Mouse (Mus musculus): ENCODE measurements around the gene Zfp747. TPM values are rescaled to one million over a fixed set of nuclear protein-coding genes. Genes with fewer than 3 reads are reported as not detected.
A peak's percentile ranks its signal among the peaks of the same experiment; 100 is the strongest.
"Not testable (repeated sequence)": the region's sequence is repeated elsewhere in the genome, so short reads cannot be mapped to it uniquely, and the experiment has no call there.

Gene Zfp747
- polyA plus RNA-seq, 1 experiment from 2014 or later = 9.4 TPM

- Histone ChIP-seq H3K9me3 (ENCODE audit: control insufficient read depth, low read depth, low read length) (no peaks in the 10 kb centered on the region), H3K4me1 (ENCODE audit: control insufficient read depth, insufficient read depth, low read length) (peaks cover 12% of the 10 kb centered on the region), H3K27me3 (ENCODE audit: control insufficient read depth, insufficient read depth, low read length) (no peaks in the 10 kb centered on the region), H3K36me3 (ENCODE audit: control insufficient read depth, insufficient read depth, low read length) (peaks cover 13% of the 10 kb centered on the region; the same call in 1 of the 2 replicates), H3K27ac (ENCODE audit: low read length) (peak within 1 kb of the TSS; percentile 94), H3K4me3 (ENCODE audit: low read depth, low read length) (peak within 1 kb of the TSS; percentile 78), H3K9ac (replicated peaks; ENCODE audit: low read depth, low read length) (peak within 1 kb of the TSS; percentile 90), H3K4me2 (replicated peaks; ENCODE audit: low read depth, low read length) (peak within 1 kb of the TSS; percentile 64)
- ATAC-seq (ENCODE audit: insufficient number of reproducible peaks, insufficient read depth, low FRiP score, low read depth) = peak; percentile 87
- WGBS = under 1% methylated on average over 71 of the region's 76 CpGs
Measured at GRCm38 (mm10) chr7:127345512-127346325, 30.1 kb downstream of the Zfp747 start, which contains the start of gene Zfp768. Gene Zfp768, minus strand, starts transcription at chr7:127345589.

GRCm38 (mm10) chr7:127345092-127345491, 30.8 kb downstream of the Zfp747 start:
- peak; percentile 39 for ATAC-seq (ENCODE audit: insufficient number of reproducible peaks, insufficient read depth, low FRiP score, low read depth)
- WGBS = 1% methylated on average over 42 of the region's 42 CpGs
- peak overlapping the region; percentile 78 for H3K4me3 ChIP-seq (ENCODE audit: low read depth, low read length)
- no peaks in the 10 kb centered on the region for H3K27me3 ChIP-seq (ENCODE audit: control insufficient read depth, insufficient read depth, low read length)
- peak overlapping the region; percentile 64 for H3K4me2 ChIP-seq (replicated peaks; ENCODE audit: low read depth, low read length)
- peaks cover 13% of the 10 kb centered on the region; the same call in 1 of the 2 replicates for H3K36me3 ChIP-seq (ENCODE audit: control insufficient read depth, insufficient read depth, low read length)
- peak overlapping the region; percentile 94 for H3K27ac ChIP-seq (ENCODE audit: low read length)
- H3K4me1 ChIP-seq (ENCODE audit: control insufficient read depth, insufficient read depth, low read length) = peaks cover 12% of the 10 kb centered on the region
- H3K9me3 ChIP-seq (ENCODE audit: control insufficient read depth, low read depth, low read length) = no peaks in the 10 kb centered on the region
- peak overlapping the region; percentile 90 for H3K9ac ChIP-seq (replicated peaks; ENCODE audit: low read depth, low read length)

GRCm38 (mm10) chr7:127344371-127344770, 31.5 kb downstream of the Zfp747 start:
- no peak for ATAC-seq (ENCODE audit: insufficient number of reproducible peaks, insufficient read depth, low FRiP score, low read depth)
- H3K4me3 ChIP-seq (ENCODE audit: low read depth, low read length) = peak overlapping the region; percentile 78
- H3K27me3 ChIP-seq (ENCODE audit: control insufficient read depth, insufficient read depth, low read length) = no peaks in the 10 kb centered on the region
- 90% methylated on average over 8 of the region's 8 CpGs for WGBS
- H3K4me1 ChIP-seq (ENCODE audit: control insufficient read depth, insufficient read depth, low read length) = peaks cover 12% of the 10 kb centered on the region
- peak overlapping the region; percentile 64 for H3K4me2 ChIP-seq (replicated peaks; ENCODE audit: low read depth, low read length)
- no peaks in the 10 kb centered on the region for H3K9me3 ChIP-seq (ENCODE audit: control insufficient read depth, low read depth, low read length)
- H3K36me3 ChIP-seq (ENCODE audit: control insufficient read depth, insufficient read depth, low read length) = peaks cover 13% of the 10 kb centered on the region; the same call in 1 of the 2 replicates
- H3K27ac ChIP-seq (ENCODE audit: low read length) = no peak overlapping the region
- peak overlapping the region; percentile 90; the same call in 1 of the 2 replicates for H3K9ac ChIP-seq (replicated peaks; ENCODE audit: low read depth, low read length)

GRCm38 (mm10) chr7:127343351-127344019, 32.4 kb downstream of the Zfp747 start:
- H3K27ac ChIP-seq (ENCODE audit: low read length) = no peak overlapping the region
- no peaks in the 10 kb centered on the region for H3K27me3 ChIP-seq (ENCODE audit: control insufficient read depth, insufficient read depth, low read length)
- 93% methylated on average over 38 of the region's 38 CpGs for WGBS
- no peaks in the 10 kb centered on the region for H3K9me3 ChIP-seq (ENCODE audit: control insufficient read depth, low read depth, low read length)
- H3K4me2 ChIP-seq (replicated peaks; ENCODE audit: low read depth, low read length) = no peak overlapping the region
- no peak for ATAC-seq (ENCODE audit: insufficient number of reproducible peaks, insufficient read depth, low FRiP score, low read depth)
- H3K4me3 ChIP-seq (ENCODE audit: low read depth, low read length) = no peak overlapping the region
- peaks cover 13% of the 10 kb centered on the region; the same call in 1 of the 2 replicates for H3K36me3 ChIP-seq (ENCODE audit: control insufficient read depth, insufficient read depth, low read length)
- H3K4me1 ChIP-seq (ENCODE audit: control insufficient read depth, insufficient read depth, low read length) = peaks cover 12% of the 10 kb centered on the region
- no peak overlapping the region for H3K9ac ChIP-seq (replicated peaks; ENCODE audit: low read depth, low read length)

- 92% methylated on average over 7 of the region's 7 CpGs for WGBS
- no peak overlapping the region for H3K9ac ChIP-seq (replicated peaks; ENCODE audit: low read depth, low read length)
Measured at GRCm38 (mm10) chr7:127342888-127343287, 33.0 kb downstream of the Zfp747 start.

GRCm38 (mm10) chr7:127342332-127342731, 33.5 kb downstream of the Zfp747 start:
- H3K4me2 ChIP-seq (replicated peaks; ENCODE audit: low read depth, low read length) = no peak overlapping the region
- no peak overlapping the region for H3K27ac ChIP-seq (ENCODE audit: low read length)
- no peak overlapping the region for H3K4me3 ChIP-seq (ENCODE audit: low read depth, low read length)
- no peaks in the 10 kb centered on the region for H3K9me3 ChIP-seq (ENCODE audit: control insufficient read depth, low read depth, low read length)
- no peaks in the 10 kb centered on the region for H3K27me3 ChIP-seq (ENCODE audit: control insufficient read depth, insufficient read depth, low read length)
- peaks cover 13% of the 10 kb centered on the region; the same call in 1 of the 2 replicates for H3K36me3 ChIP-seq (ENCODE audit: control insufficient read depth, insufficient read depth, low read length)
- ATAC-seq (ENCODE audit: insufficient number of reproducible peaks, insufficient read depth, low FRiP score, low read depth) = no peak
- H3K9ac ChIP-seq (replicated peaks; ENCODE audit: low read depth, low read length) = no peak overlapping the region
- H3K4me1 ChIP-seq (ENCODE audit: control insufficient read depth, insufficient read depth, low read length) = peaks cover 12% of the 10 kb centered on the region
- WGBS = 47% methylated on average over 4 of the region's 4 CpGs

More at GRCm38 (mm10) chr7:127342888-127343287, 33.0 kb downstream of the Zfp747 start:
- no peak for ATAC-seq (ENCODE audit: insufficient number of reproducible peaks, insufficient read depth, low FRiP score, low read depth)
- Histone ChIP-seq H3K4me2 (replicated peaks; ENCODE audit: low read depth, low read length) (no peak overlapping the region), H3K36me3 (ENCODE audit: control insufficient read depth, insufficient read depth, low read length) (peaks cover 13% of the 10 kb centered on the region; the same call in 1 of the 2 replicates), H3K9me3 (ENCODE audit: control insufficient read depth, low read depth, low read length) (no peaks in the 10 kb centered on the region), H3K27me3 (ENCODE audit: control insufficient read depth, insufficient read depth, low read length) (no peaks in the 10 kb centered on the region), H3K4me3 (ENCODE audit: low read depth, low read length) (no peak overlapping the region), H3K27ac (ENCODE audit: low read length) (no peak overlapping the region), H3K4me1 (ENCODE audit: control insufficient read depth, insufficient read depth, low read length) (peaks cover 12% of the 10 kb centered on the region)

- H3K4me1 ChIP-seq (ENCODE audit: control insufficient read depth, insufficient read depth, low read length); H3K27ac ChIP-seq (ENCODE audit: low read length); ATAC-seq (ENCODE audit: insufficient number of reproducible peaks, insufficient read depth, low FRiP score, low read depth); H3K27me3 ChIP-seq (ENCODE audit: control insufficient read depth, insufficient read depth, low read length); H3K9ac ChIP-seq (replicated peaks; ENCODE audit: low read depth, low read length); H3K9me3 ChIP-seq (ENCODE audit: control insufficient read depth, low read depth, low read length); H3K4me2 ChIP-seq (replicated peaks; ENCODE audit: low read depth, low read length); H3K4me3 ChIP-seq (ENCODE audit: low read depth, low read length): not testable (repeated sequence)
- 90% methylated on average over 6 of the region's 6 CpGs for WGBS
- peaks cover 13% of the 10 kb centered on the region; the same call in 1 of the 2 replicates for H3K36me3 ChIP-seq (ENCODE audit: control insufficient read depth, insufficient read depth, low read length)
Measured at GRCm38 (mm10) chr7:127341861-127342260, 34.0 kb downstream of the Zfp747 start.

GRCm38 (mm10) chr7:127341356-127341755, 34.5 kb downstream of the Zfp747 start:
- WGBS = 95% methylated on average over 8 of the region's 8 CpGs
- no peak for ATAC-seq (ENCODE audit: insufficient number of reproducible peaks, insufficient read depth, low FRiP score, low read depth)
- H3K27ac ChIP-seq (ENCODE audit: low read length) = no peak overlapping the region

More at GRCm38 (mm10) chr7:127341356-127341755, 34.5 kb downstream of the Zfp747 start:
- Histone ChIP-seq H3K4me3 (ENCODE audit: low read depth, low read length) (no peak overlapping the region), H3K4me1 (ENCODE audit: control insufficient read depth, insufficient read depth, low read length) (peaks cover 7% of the 10 kb centered on the region; the same call in 1 of the 2 replicates), H3K9me3 (ENCODE audit: control insufficient read depth, low read depth, low read length) (no peaks in the 10 kb centered on the region), H3K9ac (replicated peaks; ENCODE audit: low read depth, low read length) (no peak overlapping the region), H3K36me3 (ENCODE audit: control insufficient read depth, insufficient read depth, low read length) (peaks cover 13% of the 10 kb centered on the region; the same call in 1 of the 2 replicates), H3K27me3 (ENCODE audit: control insufficient read depth, insufficient read depth, low read length) (no peaks in the 10 kb centered on the region), H3K4me2 (replicated peaks; ENCODE audit: low read depth, low read length) (no peak overlapping the region)

Data from stomach, embryonic 14.5 days (tissue).